Comparison of ENCODE assay signal across 28 mouse cellular contexts in genomic region chr3:107772860-107773259, GRCm38 (mm10). TPM values are rescaled to one million over a fixed set of nuclear protein-coding genes. Genes with fewer than 3 reads are reported as not detected.
DNase-seq lines count a peak whose midpoint lies in the region; ATAC-seq and TF ChIP-seq lines count a peak whose summit lies in the region.
"Had no signal": no experiment of that assay in that cellular context is flagged by ENCODE, and none has a peak within 500 bp of the region (broad histone marks: within the 10 kb centered on the region; RNA-seq: fewer than 3 reads in every experiment).

No protein-coding gene starts in this region.

- TF ChIP-seq EP300 in liver, postnatal 0 days (IDR thresholded peaks at IDR 0.05; ENCODE audit: low read depth), result no peak

- H3K9ac ChIP-seq in liver, postnatal 0 days (replicated peaks), result no peak overlapping the region
- H3K9ac ChIP-seq in kidney, embryonic 14.5 days (ENCODE audit: low read depth, low read length), result no peak overlapping the region
- H3K9ac ChIP-seq: forebrain, embryonic 13.5 days; hindbrain, embryonic 12.5 days; limb, embryonic 12.5 days; liver, embryonic 15.5 days; lung, embryonic 15.5 days; neural tube, embryonic 12.5 days had no signal

- 61% methylated on average over 5 of the region's 5 CpGs for WGBS in liver, postnatal 0 days (ENCODE audit: insufficient replicate concordance)
- 72% methylated on average over 5 of the region's 5 CpGs for WGBS in kidney, embryonic 14.5 days

- TF ChIP-seq CTCF in liver, postnatal 0 days (IDR thresholded peaks at IDR 0.05; ENCODE audit: low read depth), result no peak

- peak; percentile 83 for ATAC-seq in granulocyte monocyte progenitor cell, adult 5-6 weeks (replicated peaks; ENCODE audit: poor library complexity, severe bottlenecking)
- ATAC-seq in liver, postnatal 0 days, result no peak
- no peak for ATAC-seq in kidney, embryonic 14.5 days (ENCODE audit: low FRiP score, low TSS enrichment)
- ATAC-seq: activated CD4-positive, CD25-positive, alpha-beta regulatory T cell, adult 4 months; forebrain, embryonic 13.5 days; intestine, postnatal 0 days; midbrain, embryonic 16.5 days had no signal

- no peaks in the 10 kb centered on the region for H3K36me3 ChIP-seq in liver, postnatal 0 days (replicated peaks; ENCODE audit: insufficient read depth, low read length)
- H3K36me3 ChIP-seq in kidney, embryonic 14.5 days (ENCODE audit: control insufficient read depth, insufficient read depth, low read length), result no peaks in the 10 kb centered on the region
- H3K36me3 ChIP-seq: G1E; hindbrain, embryonic 12.5 days; limb, embryonic 12.5 days; liver, embryonic 15.5 days; lung, embryonic 15.5 days; neural tube, embryonic 12.5 days had no signal

- H3K27ac ChIP-seq in liver, postnatal 0 days (ENCODE audit: low read depth), result no peak overlapping the region
- H3K27ac ChIP-seq in kidney, embryonic 14.5 days (ENCODE audit: low read depth, low read length), result no peak overlapping the region
- H3K27ac ChIP-seq: forebrain, embryonic 13.5 days; hindbrain, embryonic 12.5 days; left cerebral cortex, adult 2 months; limb, embryonic 12.5 days; liver, embryonic 15.5 days; lung, embryonic 15.5 days; neural tube, embryonic 12.5 days had no signal

- H3K4me3 ChIP-seq in liver, postnatal 0 days (ENCODE audit: low read depth, low read length), result no peak overlapping the region
- no peak overlapping the region for H3K4me3 ChIP-seq in kidney, embryonic 14.5 days (ENCODE audit: low read length)
- H3K4me3 ChIP-seq: forebrain, embryonic 13.5 days; hindbrain, embryonic 12.5 days; left cerebral cortex, adult 2 months; limb, embryonic 12.5 days; liver, embryonic 15.5 days; lung, embryonic 15.5 days; neural tube, embryonic 12.5 days had no signal

- H3K9me3 ChIP-seq in liver, postnatal 0 days (ENCODE audit: low read length), result no peaks in the 10 kb centered on the region
- no peaks in the 10 kb centered on the region for H3K9me3 ChIP-seq in kidney, embryonic 14.5 days (ENCODE audit: control insufficient read depth, low read length)
- H3K9me3 ChIP-seq: forebrain, embryonic 13.5 days; G1E; hindbrain, embryonic 12.5 days; limb, embryonic 12.5 days; liver, embryonic 15.5 days; lung, embryonic 15.5 days; neural tube, embryonic 12.5 days had no signal

- peaks cover 3% of the 10 kb centered on the region; the same call in 1 of the 2 replicates for H3K27me3 ChIP-seq in liver, postnatal 0 days (ENCODE audit: insufficient read depth, low read length)
- 0 out of 2 replicates have a peak, but pooled peaks cover 3% of the 10 kb centered on the region for H3K27me3 ChIP-seq in kidney, embryonic 14.5 days (ENCODE audit: control insufficient read depth, insufficient read depth, low read length)
- H3K27me3 ChIP-seq: forebrain, embryonic 13.5 days; hindbrain, embryonic 12.5 days; neural tube, embryonic 12.5 days had no signal

- peak; percentile 45 to 60 for DNase-seq in adrenal gland, postnatal 36 days
- DNase-seq in adrenal gland, postnatal 25 days, result no peak
- peak; percentile 80 for DNase-seq in 3T3-L1 (ENCODE audit: low read depth, low spot score)
- DNase-seq in Muller cell, postnatal 12 days (ENCODE audit: inconsistent ontology term), result peak; percentile 69
- DNase-seq in liver, postnatal 0 days, result no peak
- no peak for DNase-seq in cerebellum, postnatal 10 days
- DNase-seq: cerebellum, adult 9-11 months; gastrocnemius, postnatal 10 days; heart, postnatal 36 days; kidney, adult 9 months; kidney, postnatal 14 days; thymus, adult 2 months; thymus, postnatal 36 days had no signal

- peaks cover 20% of the 10 kb centered on the region for H3K4me1 ChIP-seq in liver, postnatal 0 days (ENCODE audit: insufficient read depth)
- H3K4me1 ChIP-seq in kidney, embryonic 14.5 days (ENCODE audit: control insufficient read depth, insufficient read depth, low read length), result peaks cover 6% of the 10 kb centered on the region; the same call in 1 of the 2 replicates
- H3K4me1 ChIP-seq: forebrain, embryonic 13.5 days; liver, embryonic 15.5 days had no signal

- no peak overlapping the region for H3K4me2 ChIP-seq in liver, postnatal 0 days (ENCODE audit: low read depth, low read length)
- H3K4me2 ChIP-seq in kidney, embryonic 14.5 days (replicated peaks; ENCODE audit: low read depth, low read length), result no peak overlapping the region
- H3K4me2 ChIP-seq: forebrain, embryonic 13.5 days; heart, embryonic 11.5 days; hindbrain, embryonic 12.5 days; limb, embryonic 12.5 days; liver, embryonic 15.5 days; lung, embryonic 15.5 days; midbrain, embryonic 11.5 days; neural tube, embryonic 12.5 days had no signal

RNA-seq across cellular contexts. Expression of gene Csf1, which starts 12.6 kb away (rescaled TPM):
- 10 to 100 TPM; 14.2 to 27.4 TPM for total RNA-seq in adrenal gland, postnatal 36 days (2021)
- 14.7 and 15.1 TPM in 2 replicates for total RNA-seq in adrenal gland, postnatal 25 days (2021)
- total RNA-seq in granulocyte monocyte progenitor cell, adult 5-6 weeks (2014; fragmentation: Nextera tagmentation), result 6.4 and 7.2 TPM in 2 replicates
- total RNA-seq in granulocyte monocyte progenitor cell, adult 5-6 weeks (2017), result 2.1 and 2.9 TPM in 2 replicates
- 6.6 and 7.2 TPM in 2 replicates for polyA plus RNA-seq in liver, postnatal 0 days (2015; fragmentation: Nextera tagmentation; extraction: Ambion mirVana)
- polyA plus RNA-seq in kidney, embryonic 14.5 days (2014; fragmentation: Nextera tagmentation; extraction: Ambion mirVana), result 3.9 and 8.5 TPM in 2 replicates

Comparison
In these comparisons a context has a peak if more than half of its experiments do, and no peak if none do; other contexts are left out.
1. DNase-seq: peak in adrenal gland, postnatal 36 days (2 of 2), 3T3-L1 (single experiment) and Muller cell, postnatal 12 days (single experiment); none in adrenal gland, postnatal 25 days (single experiment), liver, postnatal 0 days (single experiment) and cerebellum, postnatal 10 days (0 of 2).